Mouse (Mus musculus) thymus, postnatal 36 days (tissue): ENCODE data around the gene Zfp536.

ENCODE experiments used
- DNase-seq, 2 experiments: peaks; one replicate each; pipeline ENCODE4 v3.0.0; 2022; ENCODE audit warnings: mixed read lengths in 2 of 2

The Zfp536 gene

GRCm38 (mm10) chr7:37439912-37440311 is 333.5 kb downstream of the Zfp536 start:
- no peak for DNase-seq

DNA sequence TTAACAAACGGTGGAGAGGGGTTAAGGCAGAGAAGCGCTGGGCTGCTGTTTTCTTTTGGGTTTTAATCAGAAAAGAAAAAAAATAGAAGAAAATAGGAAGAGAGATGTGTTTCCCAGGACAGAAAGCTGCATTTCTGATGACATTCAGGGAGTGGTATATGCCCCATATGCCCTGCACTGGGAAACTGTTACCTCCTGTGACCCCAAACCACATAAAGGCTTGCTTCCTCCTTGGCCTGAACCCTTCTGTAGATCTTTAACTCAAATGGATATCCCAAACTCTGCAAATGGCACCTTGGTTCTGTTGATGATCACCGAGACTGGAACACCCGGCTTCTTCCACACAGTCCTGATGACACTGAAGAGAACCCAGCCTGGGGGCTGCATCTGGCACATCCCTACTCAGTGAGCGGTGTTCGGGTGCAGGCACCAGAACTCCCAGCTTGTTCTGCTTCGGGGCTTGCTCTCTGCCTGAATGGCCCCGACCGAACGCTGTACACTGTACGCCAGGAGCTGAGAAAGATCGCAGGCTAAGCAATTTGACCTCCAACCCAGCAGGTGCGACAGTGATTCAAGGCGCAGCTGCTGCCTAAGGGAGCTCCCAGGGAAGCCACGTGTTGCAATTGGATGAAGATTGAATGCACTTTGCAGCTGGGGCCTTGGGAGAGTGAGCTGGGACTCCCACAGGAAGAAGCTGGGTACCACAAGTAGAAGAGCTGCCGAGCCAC is 334.2 kb downstream of the Zfp536 start:
- peak in 1 of 2 experiments; percentile 35 for DNase-seq

DNA sequence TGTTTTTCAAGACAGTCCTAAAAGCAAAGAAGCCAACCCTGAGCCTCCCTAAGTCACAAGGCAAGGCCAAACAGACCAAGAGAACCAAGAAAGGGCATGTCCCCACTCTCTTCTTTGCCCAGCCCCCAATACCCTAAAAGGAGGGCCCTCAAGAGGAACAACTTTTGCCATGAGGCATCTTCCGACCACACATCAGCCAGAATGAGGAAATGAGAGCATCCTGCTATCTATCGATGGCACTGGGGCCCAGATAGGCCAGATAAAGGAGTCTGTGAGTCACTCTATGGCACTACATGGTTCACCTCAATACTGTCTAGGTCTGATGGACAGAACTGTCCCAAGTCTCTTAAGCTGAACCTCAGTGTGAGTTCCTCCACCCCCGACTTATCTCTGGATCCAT is 335.6 kb downstream of the Zfp536 start:
- no peak for DNase-seq

GRCm38 (mm10) chr7:37433156-37433555 is 340.3 kb downstream of the Zfp536 start:
- DNase-seq: peak; percentile 77 to 87

DNA sequence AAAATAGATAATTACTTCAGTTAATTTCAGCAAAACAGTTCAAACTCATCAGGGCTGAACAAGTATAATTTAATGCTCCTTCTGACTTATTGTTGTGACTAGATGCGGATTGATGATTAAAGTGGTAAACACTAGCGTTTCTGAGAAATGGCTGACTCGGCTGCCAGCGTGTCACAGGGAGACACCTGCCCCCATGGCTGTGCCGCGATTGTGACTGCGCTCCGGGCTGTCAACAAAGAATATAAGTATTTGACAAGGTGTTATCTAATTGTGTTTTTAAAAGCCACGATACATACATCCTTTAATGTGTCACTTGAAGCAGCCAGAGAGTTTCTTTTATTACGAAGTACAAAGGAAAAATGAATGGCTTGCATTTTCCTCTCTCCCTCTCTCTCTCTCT is 342.0 kb downstream of the Zfp536 start:
- no peak for DNase-seq

- no peak for DNase-seq
Observed at GRCm38 (mm10) chr7:37426061-37426460, 347.4 kb downstream of the Zfp536 start.

- no peak for DNase-seq
Observed at GRCm38 (mm10) chr7:37422966-37423365, 350.5 kb downstream of the Zfp536 start.
